Mouse (Mus musculus) embryo, embryonic 11 days (tissue): ENCODE measurements around the gene Krt75.
"Not testable (repeated sequence)": the region's sequence is repeated elsewhere in the genome, so short reads cannot be mapped to it uniquely, and the experiment has no call there.

Source experiments
- DNase-seq: peaks from one replicate; pipeline ENCODE4 v3.0.0-alpha.2; 2015

Gene Krt75

GRCm38 (mm10) chr15:101573796-101574345, at the start of gene Krt75:
Krt75 (minus strand) TSS chr15:101573904.
- no peak for DNase-seq

DNA sequence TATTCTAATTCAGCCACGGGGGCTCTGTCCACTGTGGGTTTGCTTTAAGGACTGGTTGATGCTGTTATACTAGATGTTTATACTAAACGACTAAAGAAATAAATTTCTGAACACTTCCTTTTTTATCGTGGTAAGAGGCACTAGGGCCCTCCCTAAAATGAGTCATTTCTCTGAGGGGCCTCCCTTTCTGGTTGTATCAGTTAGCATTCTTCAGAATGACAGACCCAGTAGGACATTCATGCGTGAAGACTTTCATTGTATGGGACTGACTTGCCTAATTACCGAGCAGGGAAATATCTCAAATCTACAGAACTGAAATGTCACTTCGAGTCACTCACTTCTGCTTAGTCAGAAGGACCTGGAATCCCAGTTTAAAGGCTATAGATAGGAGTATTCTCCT, 25.4 kb upstream of the Krt75 start:
- DNase-seq: no peak

- no peak for DNase-seq
These were observed 14.5 kb upstream of the Krt75 start for GRCm38 (mm10) chr15:101588216-101588615.

GRCm38 (mm10) chr15:101584456-101584855, 10.8 kb upstream of the Krt75 start:
- no peak for DNase-seq

- DNase-seq: no peak
These were observed 9.7 kb upstream of the Krt75 start for GRCm38 (mm10) chr15:101583211-101583965.

DNA sequence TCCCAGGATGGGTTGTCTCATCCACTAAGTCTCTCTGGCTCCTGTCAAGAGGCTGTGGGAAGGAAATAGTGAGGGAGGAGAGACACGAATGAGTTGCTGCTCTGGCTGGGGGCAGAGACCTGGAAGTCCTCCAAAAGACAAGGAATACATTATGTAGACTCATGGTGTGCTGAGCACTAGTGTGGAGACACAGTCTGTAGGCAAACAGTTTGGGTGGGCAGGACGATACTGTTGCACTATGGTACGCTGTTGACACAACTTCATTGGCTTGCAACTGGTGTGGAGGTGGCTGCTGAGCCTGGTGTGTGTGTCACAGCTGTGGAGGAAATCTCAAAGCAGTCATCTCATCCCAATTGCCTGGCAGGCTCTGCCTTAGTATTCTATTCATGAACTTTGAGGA, 8.0 kb upstream of the Krt75 start:
- DNase-seq: no peak

DNA sequence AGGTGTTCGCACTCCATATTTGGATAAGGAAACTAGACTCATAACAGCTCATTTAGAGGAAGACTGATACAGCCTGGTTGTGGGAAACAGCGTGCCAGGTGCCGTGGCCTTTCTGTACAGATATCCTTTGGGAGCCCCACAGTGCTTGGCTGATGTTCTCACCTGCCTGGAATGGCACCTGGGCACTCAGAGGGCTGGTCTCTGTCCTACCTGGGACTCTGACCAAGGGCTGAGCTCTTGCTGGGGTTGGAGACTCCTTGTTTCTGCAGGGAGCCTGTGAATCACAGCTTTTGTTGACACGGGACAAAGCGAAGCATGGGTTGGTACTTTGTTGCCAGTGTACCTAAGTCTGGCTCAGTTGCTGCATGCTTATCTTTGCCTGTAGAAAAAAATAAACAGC, 1.8 kb upstream of the Krt75 start:
- no peak for DNase-seq

DNA sequence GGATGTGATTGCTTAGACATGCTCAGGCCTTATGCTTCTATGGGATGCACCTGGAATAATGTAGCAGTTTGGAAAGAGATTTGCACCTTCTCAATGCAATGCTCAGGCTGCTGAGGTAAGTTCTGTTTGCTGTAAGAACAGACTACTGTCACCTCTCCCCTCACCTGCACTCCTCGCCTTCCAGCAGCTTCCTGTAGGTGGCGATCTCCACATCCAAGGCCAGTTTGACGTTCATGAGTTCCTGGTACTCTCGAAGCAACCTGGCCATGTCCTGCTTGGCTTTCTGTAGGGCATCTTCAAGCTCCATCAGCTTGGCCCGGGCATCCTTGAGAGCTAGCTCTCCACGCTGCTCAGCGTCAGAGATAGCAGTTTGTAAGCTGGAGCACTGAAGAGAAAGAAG, 5.9 kb downstream of the Krt75 start:
- DNase-seq: no peak

GRCm38 (mm10) chr15:101562850-101563249, 10.9 kb downstream of the Krt75 start, which contains the start of gene Krt90:
Krt90 (minus strand) TSS chr15:101562950.
- no peak for DNase-seq

GRCm38 (mm10) chr15:101558034-101558646, 15.6 kb downstream of the Krt75 start:
- peak; percentile 67 for DNase-seq

- peak; percentile 76 for DNase-seq
These were observed 20.5 kb downstream of the Krt75 start for GRCm38 (mm10) chr15:101553169-101553568.

- DNase-seq: no peak
These were observed 21.5 kb downstream of the Krt75 start for GRCm38 (mm10) chr15:101552188-101552587.

GRCm38 (mm10) chr15:101550567-101550966, 23.1 kb downstream of the Krt75 start, which contains the start of gene Krt82:
Krt82 (minus strand) TSS chr15:101550667.
- DNase-seq: no peak

DNA sequence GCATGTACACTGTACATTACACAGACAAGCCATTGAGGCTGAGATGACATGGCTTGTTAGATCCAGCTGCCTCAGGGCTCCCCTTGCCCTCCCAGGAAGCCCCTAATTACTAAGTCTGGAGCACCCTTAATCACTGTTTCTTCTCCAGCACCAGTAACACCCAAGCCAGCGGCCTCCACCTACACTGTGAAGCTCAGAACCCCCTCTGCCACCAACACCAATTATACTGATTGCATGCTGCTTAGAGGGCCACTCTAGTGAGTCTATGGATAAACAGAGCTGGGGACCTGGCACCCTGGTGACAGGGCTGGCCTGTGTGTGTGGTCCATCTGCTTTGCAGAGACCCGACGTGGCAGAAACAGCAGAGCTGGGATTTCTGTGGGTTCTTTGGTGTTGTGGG, 29.2 kb downstream of the Krt75 start:
- DNase-seq: no peak

GRCm38 (mm10) chr15:101542543-101542942, 31.2 kb downstream of the Krt75 start:
- DNase-seq: no peak

DNA sequence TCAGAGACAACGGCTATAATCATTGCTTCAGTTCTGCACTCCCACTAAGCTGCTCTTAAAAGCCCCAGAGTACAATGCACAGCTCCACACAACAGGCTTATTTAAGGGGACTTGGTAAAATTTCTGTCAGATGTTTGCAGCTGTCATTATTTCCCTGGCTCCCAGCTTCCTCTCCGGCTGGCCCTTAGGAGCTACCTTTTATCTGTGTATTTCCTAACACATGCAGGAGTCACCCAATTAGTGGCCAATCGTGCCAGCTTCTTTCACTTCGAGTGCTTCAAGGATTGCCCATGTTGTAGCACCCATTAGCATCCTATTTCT, 35.2 kb downstream of the Krt75 start:
- DNase-seq: no peak

- peak; percentile 20 for DNase-seq
These were observed 35.7 kb downstream of the Krt75 start for GRCm38 (mm10) chr15:101537864-101538579.

GRCm38 (mm10) chr15:101536054-101536850, 37.5 kb downstream of the Krt75 start:
- DNase-seq: no peak

DNA sequence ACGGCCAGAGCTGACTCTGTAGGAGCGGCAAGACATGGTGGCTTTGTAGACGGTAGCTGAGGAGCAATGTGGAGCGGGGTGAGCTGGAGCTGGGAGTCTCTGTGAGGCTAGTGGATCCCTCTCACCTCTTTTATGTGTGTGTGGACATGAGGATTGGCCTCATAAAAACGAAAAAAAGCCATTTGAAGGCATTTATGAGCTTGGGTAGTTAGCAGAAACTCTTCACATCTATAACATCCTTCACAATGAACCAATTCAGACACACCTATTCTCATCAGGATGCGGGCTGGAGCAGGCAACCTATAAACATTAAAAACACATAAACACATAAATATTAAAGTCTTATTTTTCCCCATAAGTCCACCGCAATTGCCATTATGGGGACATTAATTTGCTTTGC, 41.0 kb downstream of the Krt75 start, which contains the start of gene Krt84:
TSS of gene Krt84 (minus strand) at position 101 of the 400 bp plus-strand sequence.
- no peak for DNase-seq

GRCm38 (mm10) chr15:101522556-101523232, 51.0 kb downstream of the Krt75 start:
- no peak for DNase-seq

- peak; percentile 86 for DNase-seq
These were observed 53.9 kb downstream of the Krt75 start for GRCm38 (mm10) chr15:101519792-101520191.

DNA sequence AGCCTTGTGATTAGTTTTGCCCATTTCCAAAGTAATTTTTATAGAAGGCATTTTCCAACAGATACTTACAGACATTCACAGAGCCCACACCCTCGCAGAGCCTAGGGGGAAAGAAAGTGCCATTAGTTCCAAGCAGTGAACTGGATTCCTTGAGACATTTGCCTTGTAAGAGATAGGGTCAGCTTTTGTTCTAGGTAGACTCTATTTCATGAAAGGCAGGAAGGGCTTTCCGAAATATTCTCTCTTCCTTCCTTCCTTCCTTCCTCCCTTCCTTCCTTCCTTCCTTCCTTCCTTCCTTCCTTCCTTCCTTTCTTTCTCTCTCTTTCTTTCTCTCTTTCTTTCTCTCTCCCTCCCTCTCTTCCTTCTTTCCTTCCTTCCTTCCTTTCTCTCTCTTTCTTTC, 56.5 kb downstream of the Krt75 start, which contains the start of gene Gm49425:
TSS of gene Gm49425 (minus strand) at position 101 of the 400 bp plus-strand sequence.
- not testable (repeated sequence) for DNase-seq
